Mouse (Mus musculus) liver, adult 2 months (tissue): Measurements from ENCODE around the gene Tbl1xr1. TPM values are rescaled to one million over a fixed set of nuclear protein-coding genes. Genes with fewer than 3 reads are reported as not detected.

Experiments used
- DNase-seq: peaks from one replicate; pipeline ENCODE4 v3.0.0-alpha.2; 2011; ENCODE audit warnings: low read depth, low spot score; ENCODE audit errors: extremely low read depth
- H3K27ac ChIP-seq: fragments of 200-500 bp; replicated peaks from 2 replicates; pipeline ENCODE4 v1.5.1; 2012; ENCODE audit warnings: low read depth, mild to moderate bottlenecking, control low read depth, inconsistent platforms, low read length; ENCODE audit not compliant: insufficient read depth
- H3K27me3 ChIP-seq: fragments of 200-500 bp; 2 replicates; pipeline ENCODE4 v1.6.1; 2012; ENCODE audit warnings: mild to moderate bottlenecking, moderate library complexity, low read length, inconsistent platforms; ENCODE audit not compliant: control insufficient read depth, insufficient read depth
- H3K36me3 ChIP-seq: fragments of 200-500 bp; 2 replicates; pipeline ENCODE4 v1.6.1; 2012; ENCODE audit warnings: low read length, inconsistent platforms; ENCODE audit not compliant: control insufficient read depth, insufficient read depth
- H3K4me1 ChIP-seq: fragments of 200-500 bp; 2 replicates; pipeline ENCODE4 v1.6.1; 2011; ENCODE audit warnings: low read length; ENCODE audit not compliant: control insufficient read depth, insufficient read depth
- H3K4me3 ChIP-seq: fragments of 200-500 bp; 2 replicates; pipeline ENCODE4 v1.5.1; 2011; ENCODE audit warnings: low read depth, mild to moderate bottlenecking, control low read depth, low read length, moderate library complexity; ENCODE audit not compliant: insufficient read depth
- H3K79me2 ChIP-seq: fragments of 200-500 bp; 2 replicates; pipeline ENCODE4 v1.6.1; 2012; ENCODE audit warnings: inconsistent platforms, mild to moderate bottlenecking, low read length, moderate library complexity; ENCODE audit not compliant: control insufficient read depth, insufficient read depth
- H3K9ac ChIP-seq: fragments of 200-500 bp; 2 replicates; pipeline ENCODE4 v1.6.1; 2012; ENCODE audit warnings: low read depth, mild to moderate bottlenecking, control low read depth, inconsistent platforms, low read length
- CTCF ChIP-seq: fragments of 200-500 bp; IDR thresholded peaks from 2 replicates; pipeline ENCODE4 v1.5.1; 2011; ENCODE audit warnings: low read depth, low read length, control low read depth
- POLR2A ChIP-seq: fragments of 200-500 bp; IDR thresholded peaks from 2 replicates; pipeline ENCODE4 v1.6.1; 2011; ENCODE audit warnings: low read length, control low read depth; ENCODE audit not compliant: insufficient read depth; ENCODE audit errors: extremely low read depth
- WGBS: fragments of 180-500 bp; shearing (Covaris S2); methylation state at CpG from one replicate; pipeline ENCODE4 v1.1.7; 2018; 5-methylcytosine and 5-hydroxymethylcytosine counted together
- polyA plus RNA-seq: library from polyadenylated mRNA; depleted of rRNA; stranded (reverse); fragments of >200 nt; gene quantifications from 2 replicates; pipeline ENCODE4 v1.2.3, GENCODE M21; 2012
- total RNA-seq: library from RNA; depleted of rRNA; stranded (reverse); fragments of >200 nt; gene quantifications from 2 replicates; pipeline ENCODE4 v1.2.3, GENCODE M21; 2014

Tbl1xr1 gene
- total and polyA plus RNA-seq, 2 experiments: 12.6 to 35.6 TPM

DNA sequence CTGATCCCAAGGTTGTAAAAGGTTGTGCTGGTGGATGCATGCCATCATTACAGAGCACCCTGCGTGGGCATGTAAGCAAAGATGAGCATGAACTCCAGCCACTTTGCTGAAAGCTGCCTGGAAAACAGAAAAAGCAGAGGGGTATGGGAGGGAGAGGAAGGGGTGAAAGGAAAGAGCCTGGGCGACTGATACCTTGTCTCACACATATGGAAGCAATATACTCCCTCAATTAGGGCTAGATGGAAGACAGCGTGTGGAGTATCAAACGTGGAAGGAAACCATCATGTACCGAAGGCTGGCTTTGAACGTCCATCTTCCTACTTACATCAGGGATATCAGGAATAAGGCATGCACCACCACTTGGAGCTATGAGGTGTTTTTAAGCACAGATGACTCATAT, 29.0 kb downstream of the Tbl1xr1 start:
- Histone ChIP-seq H3K36me3 (no peaks in the 10 kb centered on the region), H3K27me3 (no peaks in the 10 kb centered on the region), H3K79me2 (peaks cover 49% of the 10 kb centered on the region; the same call in 1 of the 2 replicates), H3K9ac (no peak overlapping the region), H3K4me3 (no peak overlapping the region), H3K27ac (no peak overlapping the region), H3K4me1 (no peaks in the 10 kb centered on the region; the same call in 1 of the 2 replicates)
- no peak for DNase-seq
- WGBS: 76% methylated on average over 6 of the region's 6 CpGs
- TF ChIP-seq POLR2A (no peak), CTCF (no peak)

- peaks cover 34% of the 10 kb centered on the region; the same call in 1 of the 2 replicates for H3K79me2 ChIP-seq
- H3K9ac ChIP-seq: no peak overlapping the region
- no peak overlapping the region for H3K4me3 ChIP-seq
- no peak overlapping the region for H3K27ac ChIP-seq
- no peaks in the 10 kb centered on the region for H3K27me3 ChIP-seq
- no peak for DNase-seq
- no peaks in the 10 kb centered on the region for H3K36me3 ChIP-seq
- H3K4me1 ChIP-seq: no peaks in the 10 kb centered on the region; the same call in 1 of the 2 replicates
- TF ChIP-seq POLR2A: no peak
- TF ChIP-seq CTCF: no peak
These were observed 31.6 kb downstream of the Tbl1xr1 start for GRCm38 (mm10) chr3:22108013-22108412.

GRCm38 (mm10) chr3:22109651-22110050, 33.2 kb downstream of the Tbl1xr1 start:
- no peak for DNase-seq
- TF ChIP-seq POLR2A (no peak), CTCF (no peak)
- Histone ChIP-seq H3K4me3 (no peak overlapping the region), H3K4me1 (peaks cover 3% of the 10 kb centered on the region), H3K9ac (no peak overlapping the region), H3K27me3 (no peaks in the 10 kb centered on the region), H3K36me3 (no peaks in the 10 kb centered on the region), H3K79me2 (peaks cover 34% of the 10 kb centered on the region; the same call in 1 of the 2 replicates), H3K27ac (no peak overlapping the region)
- 79% methylated on average over 1 of the region's 1 CpGs for WGBS

DNA sequence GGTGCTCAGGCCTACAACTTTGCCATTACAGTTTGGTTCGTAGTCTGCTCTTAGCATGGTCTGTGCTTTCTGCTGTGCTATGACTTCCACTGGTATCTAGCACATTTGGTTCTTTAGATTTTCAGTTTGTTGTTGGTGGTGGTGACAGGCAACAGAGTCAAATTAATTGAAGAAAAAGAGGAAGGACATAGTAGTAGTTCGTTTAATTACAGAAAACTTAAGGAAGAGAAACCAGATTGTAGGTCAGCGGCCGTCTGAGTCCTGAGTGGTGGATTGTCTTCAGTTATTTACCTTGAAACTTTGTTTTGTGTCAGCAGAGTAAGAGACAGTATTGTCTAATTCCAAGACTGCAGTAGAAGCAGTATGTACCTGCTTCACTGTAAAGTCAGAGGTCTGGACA, 37.3 kb downstream of the Tbl1xr1 start:
- no peak overlapping the region for H3K9ac ChIP-seq
- no peak for DNase-seq

DNA sequence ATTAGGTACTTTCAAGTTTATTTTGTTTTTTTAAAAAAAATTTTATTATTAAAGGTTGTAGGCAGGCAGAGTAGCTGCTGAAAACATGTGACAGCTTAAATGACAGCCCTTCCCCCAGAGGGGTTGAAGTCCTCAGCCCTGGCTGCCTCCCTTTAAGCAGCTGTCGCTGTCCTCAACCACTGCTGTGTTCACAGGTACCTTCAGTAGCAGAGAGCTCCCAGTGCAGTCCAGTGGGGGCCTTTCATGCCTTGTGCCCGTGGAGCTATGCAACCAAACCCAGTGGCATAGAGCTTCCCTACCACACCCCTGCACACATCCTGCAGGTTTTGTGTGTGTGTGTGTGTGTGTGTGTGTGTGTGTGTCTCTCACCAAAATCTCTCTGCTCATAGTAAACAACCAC, 38.8 kb downstream of the Tbl1xr1 start:
- Histone ChIP-seq H3K4me3 (no peak overlapping the region), H3K9ac (no peak overlapping the region), H3K36me3 (no peaks in the 10 kb centered on the region; the same call in 1 of the 2 replicates), H3K4me1 (peaks cover 7% of the 10 kb centered on the region; the same call in 1 of the 2 replicates), H3K79me2 (peaks cover 25% of the 10 kb centered on the region), H3K27ac (no peak overlapping the region), H3K27me3 (no peaks in the 10 kb centered on the region)
- 22% methylated on average over 2 of the region's 2 CpGs for WGBS
- TF ChIP-seq CTCF: no peak
- TF ChIP-seq POLR2A: no peak
- peak; percentile 82 for DNase-seq

More for the DNA sequence above, 37.3 kb downstream of the Tbl1xr1 start:
- WGBS: 93% methylated on average over 4 of the region's 4 CpGs
- H3K27ac ChIP-seq: no peak overlapping the region
- no peaks in the 10 kb centered on the region; the same call in 1 of the 2 replicates for H3K36me3 ChIP-seq
- peaks cover 22% of the 10 kb centered on the region for H3K79me2 ChIP-seq
- TF ChIP-seq CTCF: no peak
- no peak for TF ChIP-seq POLR2A
- H3K4me1 ChIP-seq: peaks cover 7% of the 10 kb centered on the region; the same call in 1 of the 2 replicates
- H3K27me3 ChIP-seq: no peaks in the 10 kb centered on the region
- no peak overlapping the region for H3K4me3 ChIP-seq

- no peak overlapping the region for H3K9ac ChIP-seq
- no peak overlapping the region for H3K4me3 ChIP-seq
- TF ChIP-seq POLR2A: no peak
- no peak for TF ChIP-seq CTCF
- H3K36me3 ChIP-seq: no peaks in the 10 kb centered on the region; the same call in 1 of the 2 replicates
- H3K27ac ChIP-seq: no peak overlapping the region
- peaks cover 7% of the 10 kb centered on the region; the same call in 1 of the 2 replicates for H3K4me1 ChIP-seq
- no peaks in the 10 kb centered on the region for H3K27me3 ChIP-seq
- 87% methylated on average over 3 of the region's 3 CpGs for WGBS
- H3K79me2 ChIP-seq: peaks cover 26% of the 10 kb centered on the region
- no peak for DNase-seq
These were observed 39.2 kb downstream of the Tbl1xr1 start for GRCm38 (mm10) chr3:22115678-22116077.
